8 mouse cellular contexts compared by ENCODE assay signal in the genomic region with DNA sequence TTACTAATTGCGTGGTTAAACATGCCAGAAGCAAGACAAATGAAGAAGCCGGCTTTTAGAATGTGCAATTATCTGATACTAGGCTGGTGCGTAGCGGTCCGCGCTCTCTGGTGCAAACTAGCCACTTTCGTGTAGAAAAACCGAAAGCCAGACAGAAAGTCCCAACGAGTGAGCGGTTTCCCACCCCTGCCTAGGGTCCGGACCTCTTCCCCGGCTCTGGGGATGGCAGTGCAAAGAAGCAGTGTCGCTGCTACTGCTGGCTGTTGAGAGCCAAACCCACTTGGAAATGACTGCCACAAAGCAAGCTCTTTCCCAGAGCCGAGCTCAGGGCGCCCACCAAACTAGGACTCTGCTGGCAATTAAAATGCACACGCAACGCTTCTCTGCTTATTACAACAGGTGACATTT. TPM values are rescaled to one million over a fixed set of nuclear protein-coding genes. Genes with fewer than 3 reads are reported as not detected.
A peak's percentile ranks its signal among the peaks of the same experiment; 100 is the strongest.
DNase-seq lines count a peak whose midpoint lies in the region; ATAC-seq lines count a peak whose summit lies in the region.

No protein-coding gene starts in this region.

- H3K9ac ChIP-seq in hindbrain, embryonic 13.5 days, result peak overlapping the region; percentile 68
- H3K9ac ChIP-seq in liver, embryonic 13.5 days, result peak overlapping the region; percentile 44; the same call in 1 of the 2 replicates
- H3K9ac ChIP-seq in stomach, embryonic 15.5 days, result no peak overlapping the region

- H3K27me3 ChIP-seq in hindbrain, embryonic 13.5 days, result peaks cover 90% of the 10 kb centered on the region
- peaks cover 97% of the 10 kb centered on the region for H3K27me3 ChIP-seq in liver, embryonic 13.5 days
- peaks cover 76% of the 10 kb centered on the region for H3K27me3 ChIP-seq in stomach, embryonic 15.5 days (replicated peaks)

- H3K36me3 ChIP-seq in hindbrain, embryonic 13.5 days, result no peaks in the 10 kb centered on the region
- no peaks in the 10 kb centered on the region for H3K36me3 ChIP-seq in liver, embryonic 13.5 days
- H3K36me3 ChIP-seq in stomach, embryonic 15.5 days, result no peaks in the 10 kb centered on the region

- H3K4me3 ChIP-seq in hindbrain, embryonic 13.5 days, result peak overlapping the region; percentile 47
- H3K4me3 ChIP-seq in liver, embryonic 13.5 days (replicated peaks), result peak overlapping the region; percentile 61
- peak overlapping the region; percentile 23 for H3K4me3 ChIP-seq in stomach, embryonic 15.5 days (replicated peaks)

- peaks cover 30% of the 10 kb centered on the region for H3K4me1 ChIP-seq in hindbrain, embryonic 13.5 days (replicated peaks)
- H3K4me1 ChIP-seq in liver, embryonic 13.5 days (replicated peaks), result peaks cover 36% of the 10 kb centered on the region
- H3K4me1 ChIP-seq in stomach, embryonic 15.5 days, result peaks cover 33% of the 10 kb centered on the region

- H3K27ac ChIP-seq in hindbrain, embryonic 13.5 days, result peak overlapping the region; percentile 78
- H3K27ac ChIP-seq in liver, embryonic 13.5 days, result no peak overlapping the region
- H3K27ac ChIP-seq in stomach, embryonic 15.5 days, result no peak overlapping the region

- peak overlapping the region; percentile 71 for H3K4me2 ChIP-seq in hindbrain, embryonic 13.5 days
- H3K4me2 ChIP-seq in liver, embryonic 13.5 days, result peak overlapping the region; percentile 81
- H3K4me2 ChIP-seq in stomach, embryonic 15.5 days, result peak overlapping the region; percentile 38

- 5% methylated on average over 17 of the region's 17 CpGs for WGBS in hindbrain, embryonic 13.5 days
- 2% methylated on average over 17 of the region's 17 CpGs for WGBS in liver, embryonic 13.5 days (ENCODE audit: insufficient replicate concordance)
- WGBS in stomach, embryonic 15.5 days, result 4% methylated on average over 17 of the region's 17 CpGs

- no peaks in the 10 kb centered on the region for H3K9me3 ChIP-seq in hindbrain, embryonic 13.5 days
- H3K9me3 ChIP-seq in liver, embryonic 13.5 days (replicated peaks), result no peaks in the 10 kb centered on the region
- no peaks in the 10 kb centered on the region for H3K9me3 ChIP-seq in stomach, embryonic 15.5 days

- ATAC-seq in hindbrain, embryonic 13.5 days (ENCODE audit: low FRiP score), result no peak
- no peak; the same call in 1 of the 2 replicates for ATAC-seq in liver, embryonic 13.5 days (ENCODE audit: low read depth)
- no peak for ATAC-seq in stomach, embryonic 15.5 days (ENCODE audit: insufficient read depth, low FRiP score, low read depth)

- peak; percentile 14 to 27 for DNase-seq in gastrocnemius, postnatal 4 days (ENCODE audit: low spot score in 2 of 2)
- DNase-seq in gastrocnemius, adult 8-10 months (ENCODE audit: low spot score in 2 of 2), result no peak
- DNase-seq in urinary bladder, postnatal 25 days (ENCODE audit: low spot score), result peak; percentile 4
- no peak for DNase-seq in urinary bladder, postnatal 14 days (ENCODE audit: low spot score)
- no peak for DNase-seq in liver, embryonic 13.5 days
- no peak for DNase-seq in right cerebral cortex, postnatal 14 days

RNA-seq across cellular contexts. Expression of a gene that starts 3.7 kb away (rescaled TPM):
- 10 to 100 TPM; 65.9 to 69.9 TPM for total RNA-seq in gastrocnemius, postnatal 4 days (2021)
- 10 to 100 TPM; 51.7 to 56.6 (median 52.0) TPM for total RNA-seq in gastrocnemius, adult 8-10 months (2022)
- polyA plus RNA-seq in hindbrain, embryonic 13.5 days (2015; fragmentation: Nextera tagmentation; extraction: Ambion mirVana), result 102 and 106 TPM in 2 replicates
- 31.6 and 34.2 TPM in 2 replicates for polyA plus RNA-seq in liver, embryonic 13.5 days (2015; fragmentation: Nextera tagmentation; extraction: Ambion mirVana)
- polyA plus RNA-seq in stomach, embryonic 15.5 days (2015; fragmentation: Nextera tagmentation; extraction: Ambion mirVana), result 65.2 and 66.2 TPM in 2 replicates

RNA-seq across cellular contexts. Expression of a gene that starts 57.0 kb away (rescaled TPM):
- 100 to 1,000 TPM in 1 of 2 experiments, 10 to 100 TPM in 1; 98.8 to 101 TPM for total RNA-seq in gastrocnemius, postnatal 4 days (2021)
- total RNA-seq in gastrocnemius, adult 8-10 months (2022), result 100 to 1,000 TPM; 104 to 131 (median 119) TPM
- polyA plus RNA-seq in hindbrain, embryonic 13.5 days (2015; fragmentation: Nextera tagmentation; extraction: Ambion mirVana), result 205 and 214 TPM in 2 replicates
- 40.1 and 40.3 TPM in 2 replicates for polyA plus RNA-seq in liver, embryonic 13.5 days (2015; fragmentation: Nextera tagmentation; extraction: Ambion mirVana)
- polyA plus RNA-seq in stomach, embryonic 15.5 days (2015; fragmentation: Nextera tagmentation; extraction: Ambion mirVana), result 116 and 122 TPM in 2 replicates

Comparison
In these comparisons a context has a peak if more than half of its experiments do, and no peak if none do; other contexts are left out.
1. DNase-seq: peak in gastrocnemius, postnatal 4 days (2 of 2) and urinary bladder, postnatal 25 days (single experiment); none in gastrocnemius, adult 8-10 months (0 of 2), urinary bladder, postnatal 14 days (single experiment), liver, embryonic 13.5 days (single experiment) and right cerebral cortex, postnatal 14 days (single experiment).
2. Peak in every context shown above with its lines, with median percentiles within 50 percentile points of each other: H3K4me2 ChIP-seq and H3K4me3 ChIP-seq.